Mouse (Mus musculus) gastrocnemius, adult 8-10 months (tissue): Measurements from ENCODE around the gene Calu. TPM values are rescaled to one million over a fixed set of nuclear protein-coding genes. Genes with fewer than 3 reads are reported as not detected.
"Not testable (repeated sequence)": the region's sequence is repeated elsewhere in the genome, so short reads cannot be mapped to it uniquely, and the experiment has no call there.

Experiments used
- DNase-seq, 2 experiments: peaks; one replicate each; pipeline ENCODE4 v3.0.0; 2022; ENCODE audit warnings: low spot score in 2 of 2
- total RNA-seq, 4 experiments: library from RNA; stranded (reverse); gene quantifications; 2 replicates each; pipeline ENCODE4 v1.2.4; 2022

Gene Calu
- total RNA-seq, 4 experiments from 2014 or later: 66.3 to 77.3 (median 75.0) TPM

DNA sequence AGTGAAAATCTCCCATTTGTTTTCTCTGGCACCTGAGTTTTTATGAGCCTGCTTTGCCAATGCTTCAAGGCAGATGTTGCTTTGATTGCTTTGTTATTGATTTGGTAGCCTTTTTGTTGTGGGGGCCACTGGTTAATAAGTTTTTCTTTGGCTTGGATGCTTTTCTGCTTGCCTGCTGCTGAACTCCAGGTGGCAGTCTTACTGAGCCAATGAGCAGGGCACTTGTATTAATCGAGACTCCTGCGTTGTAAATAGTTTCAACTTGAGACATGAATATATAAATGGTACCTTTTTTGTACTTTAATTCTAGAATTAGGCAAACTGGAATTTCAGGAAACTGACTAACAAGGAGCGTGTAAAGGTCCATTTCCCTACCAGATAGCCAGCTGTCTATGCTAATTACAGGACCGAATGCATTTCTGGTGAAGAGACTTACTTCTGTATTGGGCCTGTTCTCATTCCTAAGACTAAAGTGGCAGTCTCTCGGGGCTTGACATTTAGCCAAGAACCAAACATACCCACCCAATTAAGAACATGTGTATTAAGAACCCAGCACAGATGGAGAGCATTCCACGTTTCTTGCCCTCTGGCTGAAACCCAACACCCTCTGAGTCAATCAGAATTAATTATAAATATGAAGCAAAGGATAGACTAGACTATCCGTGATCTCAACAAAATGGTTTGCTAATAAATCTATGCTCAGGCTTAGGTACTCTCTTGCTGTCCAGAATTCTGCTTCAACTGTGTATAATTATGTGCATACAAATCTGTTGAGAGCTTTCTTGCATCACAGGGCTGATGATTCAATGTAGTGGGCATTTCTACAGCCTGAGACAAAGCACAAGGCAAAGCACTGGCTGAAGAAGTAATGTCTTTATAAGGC lies 14.6 kb downstream of the Calu start:
- DNase-seq: no peak

DNA sequence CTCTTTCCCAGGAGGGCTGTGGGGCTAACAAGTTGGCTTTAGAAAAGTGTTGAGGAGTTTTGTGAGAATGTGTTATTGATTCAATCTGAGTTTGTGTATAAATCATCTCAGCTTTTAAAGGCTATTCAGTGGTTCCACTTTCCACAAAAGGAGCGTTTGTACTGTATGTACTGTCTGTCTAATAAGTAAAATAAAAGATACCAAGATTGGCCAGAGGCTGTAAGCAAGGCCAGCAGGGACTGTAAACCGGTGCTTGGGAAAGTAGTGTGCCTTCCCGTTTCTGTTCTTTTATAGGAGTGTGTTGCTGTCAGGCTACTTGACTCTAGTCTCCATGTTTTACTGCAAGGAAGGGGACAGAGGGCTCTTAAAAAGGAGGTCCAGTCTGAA lies 15.3 kb downstream of the Calu start:
- no peak for DNase-seq

DNA sequence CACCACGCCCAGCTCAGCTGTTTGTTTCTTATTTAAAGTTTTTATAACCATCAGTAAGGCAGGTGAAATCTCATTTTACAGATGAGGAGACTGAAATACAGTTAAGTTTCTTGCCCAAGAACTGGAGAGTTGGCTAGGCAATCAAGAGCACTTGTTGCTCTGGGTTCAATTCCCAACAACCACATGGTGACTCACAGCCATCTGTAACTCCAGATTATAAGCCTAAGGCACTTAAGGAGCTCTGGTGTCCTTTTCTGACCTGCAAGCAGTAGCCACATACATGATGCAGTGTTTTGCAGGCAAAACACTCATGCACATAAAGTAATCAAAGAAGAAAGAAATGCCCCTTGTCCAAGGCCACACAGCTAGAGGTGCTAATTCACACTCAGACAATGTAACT lies 17.4 kb downstream of the Calu start:
- DNase-seq: no peak

DNA sequence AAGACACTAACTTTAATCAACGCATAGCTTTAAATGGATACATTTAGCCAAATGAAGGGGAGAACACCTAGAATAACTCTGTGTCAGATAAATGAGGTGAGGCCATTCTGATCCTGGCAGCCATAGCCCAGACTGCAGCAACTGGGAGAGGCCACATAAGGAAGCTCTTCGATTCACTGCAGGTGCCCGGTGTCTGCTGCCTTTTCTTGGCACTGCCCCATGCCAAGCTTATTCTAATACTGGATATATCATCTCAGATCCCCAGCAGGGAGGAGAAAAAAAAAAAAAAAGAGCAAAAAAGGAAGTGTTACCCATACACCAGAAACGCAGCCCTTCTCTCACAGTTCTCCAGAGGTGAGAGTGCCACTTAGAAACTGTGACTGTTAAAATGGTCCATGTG lies 29.5 kb downstream of the Calu start:
- no peak for DNase-seq

DNA sequence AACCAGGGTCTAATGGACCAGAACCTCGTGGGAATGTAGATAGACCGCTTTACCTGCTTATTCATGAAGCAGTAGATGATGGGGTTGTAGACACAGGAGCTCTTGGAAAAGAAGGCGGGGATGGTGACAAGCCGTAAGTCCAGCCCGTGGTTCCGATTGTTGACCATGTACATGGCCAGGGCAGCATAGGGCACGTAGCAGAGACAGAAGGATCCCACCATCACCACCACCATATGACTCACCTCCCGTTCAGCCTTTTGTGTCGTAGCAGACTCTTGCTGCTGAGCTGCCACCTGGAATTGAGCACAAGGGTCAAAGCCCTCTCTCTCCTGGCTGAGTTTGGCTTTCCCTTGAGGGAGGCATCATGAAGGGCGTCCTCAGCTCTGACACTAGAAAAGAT lies 30.8 kb downstream of the Calu start:
- no peak for DNase-seq

DNA sequence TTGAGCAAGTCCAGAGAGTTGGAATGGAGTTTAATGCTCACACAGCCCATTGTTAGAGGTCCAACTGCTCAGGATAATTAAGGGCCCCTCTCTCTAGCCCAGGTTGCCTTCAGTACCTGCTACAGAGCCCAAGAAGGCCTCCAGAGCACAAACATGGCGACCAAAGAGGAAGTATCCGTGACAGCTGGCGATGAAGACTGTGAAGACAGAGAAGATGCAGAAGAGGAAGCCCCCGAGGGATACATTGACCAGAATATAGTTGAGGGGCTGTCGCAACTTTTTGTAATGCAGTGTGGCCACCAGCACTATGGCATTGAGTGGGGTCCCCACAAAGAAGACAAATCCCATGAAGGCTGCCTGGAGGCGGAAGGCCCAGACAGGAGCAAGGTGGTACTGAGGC lies 32.1 kb downstream of the Calu start:
- DNase-seq: no peak

DNA sequence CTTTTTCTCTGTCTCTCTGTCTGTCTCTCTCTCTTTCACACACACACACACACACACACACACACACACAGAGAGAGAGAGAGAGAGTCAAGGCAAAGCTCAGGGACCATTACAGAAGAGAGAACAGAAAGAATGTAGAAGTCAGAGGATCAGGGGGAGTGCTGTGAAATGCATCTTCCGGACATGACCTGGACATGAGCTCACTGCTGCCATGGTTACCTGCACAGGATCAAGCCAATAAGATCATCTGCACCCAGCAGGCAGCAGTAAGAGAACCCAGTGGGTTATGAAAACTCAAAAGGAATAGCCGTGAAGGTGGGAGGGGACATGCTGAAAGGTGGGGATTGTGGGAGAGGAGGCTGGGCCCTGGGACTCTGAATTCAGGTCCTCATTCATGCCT lies 34.6 kb downstream of the Calu start:
- DNase-seq: no peak

DNA sequence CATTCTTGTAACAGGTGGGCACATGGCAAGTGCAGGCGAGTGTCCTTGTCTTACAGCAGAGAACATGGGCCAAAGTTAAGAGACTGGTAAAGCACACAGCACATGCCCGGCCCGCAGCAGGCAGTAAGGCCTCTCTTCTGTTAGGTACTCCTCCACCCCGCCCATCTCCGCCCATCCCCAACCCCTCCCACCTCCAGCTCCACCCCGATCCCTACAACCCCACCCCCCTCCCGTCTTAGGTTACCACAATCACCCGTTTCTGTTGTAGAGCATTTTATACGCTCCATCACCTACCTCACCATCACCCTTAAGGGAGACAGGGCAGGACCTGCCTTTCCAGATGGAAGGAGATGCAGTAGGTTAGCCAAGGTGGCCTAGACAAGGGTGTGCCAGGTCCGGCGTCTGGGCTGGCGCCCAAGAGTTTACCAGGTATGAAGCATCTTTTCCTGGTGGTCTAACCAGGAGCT lies 40.2 kb downstream of the Calu start, which contains the start of gene Opn1sw:
Gene Opn1sw, minus strand, starts transcription at position 417 of the 467 bp plus-strand sequence.
- DNase-seq: no peak

DNA sequence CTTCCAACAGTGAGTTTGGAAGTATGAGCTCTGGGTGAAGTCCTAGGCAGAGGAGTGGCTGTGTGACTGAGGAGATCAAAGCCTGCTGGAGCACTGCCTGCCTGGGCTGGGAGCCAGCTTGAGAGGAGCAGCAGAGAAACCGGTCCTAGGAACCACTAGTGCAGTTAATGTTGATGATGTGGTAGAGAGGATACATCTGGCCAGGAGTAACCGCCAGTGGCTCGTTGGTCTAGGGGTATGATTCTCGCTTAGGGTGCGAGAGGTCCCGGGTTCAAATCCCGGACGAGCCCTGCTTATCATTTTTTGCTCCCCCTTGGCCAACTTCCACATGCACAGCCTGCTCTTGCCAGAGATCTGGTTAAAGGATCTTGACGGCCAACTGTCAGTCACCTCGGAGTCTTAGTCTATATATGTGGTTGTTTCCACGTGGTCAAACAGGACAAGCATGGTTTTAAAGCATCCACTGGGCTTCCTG lies 40.8 kb downstream of the Calu start:
- DNase-seq: peak; percentile 95 to 96

DNA sequence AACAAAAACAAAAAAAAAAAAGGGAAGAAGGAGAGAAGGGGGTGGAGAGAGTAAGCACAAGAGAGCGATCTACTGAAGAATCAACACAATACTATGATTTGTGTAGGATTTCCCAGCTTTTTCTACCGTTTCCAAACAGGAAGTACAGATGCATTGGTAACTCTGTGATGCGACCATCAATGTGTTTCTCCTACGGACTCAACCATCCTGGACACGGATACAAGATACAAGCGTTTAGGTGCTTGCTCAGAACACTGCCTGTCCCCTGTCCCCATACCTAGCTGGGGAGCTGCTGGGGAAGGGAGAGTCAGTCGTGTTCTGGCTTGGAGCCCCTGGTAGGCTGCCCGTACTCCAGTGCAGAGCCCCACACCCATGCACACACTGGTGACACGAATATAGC lies 41.6 kb downstream of the Calu start:
- no peak for DNase-seq

DNA sequence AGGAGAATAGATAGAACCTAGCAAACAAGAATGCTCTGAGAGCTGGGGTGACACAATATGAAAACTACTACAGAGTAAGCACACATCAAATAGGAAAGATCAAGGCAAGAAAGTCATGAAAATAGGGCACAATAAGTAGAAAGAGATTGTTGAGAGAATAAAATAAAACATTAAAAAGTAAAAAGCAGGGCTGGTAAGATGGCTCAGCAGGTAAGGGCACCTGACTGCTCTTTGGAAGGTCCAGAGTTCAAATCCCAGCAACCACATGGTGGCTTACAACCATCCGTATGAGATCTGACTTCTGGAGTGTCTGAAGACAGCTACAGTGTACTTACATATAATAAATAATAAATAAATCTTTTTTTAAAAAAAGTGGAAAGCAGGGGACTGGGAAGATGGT lies 42.6 kb downstream of the Calu start:
- DNase-seq: not testable (repeated sequence)

DNA sequence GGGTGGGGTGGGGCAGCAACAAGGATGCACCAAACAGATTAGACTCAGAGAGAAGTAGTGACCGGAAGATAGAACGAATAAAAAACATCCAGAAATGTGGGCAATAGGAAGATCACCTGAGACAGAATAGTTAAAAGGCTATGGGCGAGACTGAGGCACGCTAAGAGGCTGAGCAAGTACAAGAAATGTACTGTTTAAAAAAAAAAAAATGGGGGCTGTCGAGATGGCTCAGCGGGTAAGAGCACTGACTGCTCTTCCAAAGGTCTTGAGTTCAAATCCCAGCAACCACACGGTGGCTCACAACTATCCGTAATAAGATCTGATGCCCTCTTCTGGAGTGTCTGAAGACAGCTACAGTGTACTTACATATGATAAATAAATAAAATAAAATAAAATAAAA lies 43.4 kb downstream of the Calu start:
- not testable (repeated sequence) for DNase-seq

DNA sequence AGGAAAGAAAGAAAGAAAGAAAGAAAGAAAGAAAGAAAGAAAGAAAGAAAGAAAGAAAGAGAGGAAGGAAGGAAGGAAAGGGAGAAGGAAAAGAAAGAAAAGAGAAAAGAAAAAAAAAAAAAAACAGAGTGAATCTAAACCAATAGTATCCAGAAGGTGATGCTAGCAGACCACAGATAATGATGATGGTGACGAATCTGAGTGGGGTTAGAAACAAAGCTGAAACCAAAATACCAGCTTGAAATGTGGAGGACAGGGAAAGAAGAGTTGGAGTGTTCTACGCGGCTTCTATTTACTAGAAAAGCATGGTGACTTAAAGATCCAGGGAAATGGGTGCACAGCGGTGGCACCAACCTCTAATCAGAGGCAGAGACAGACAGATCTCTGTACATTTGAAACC lies 43.9 kb downstream of the Calu start:
- no peak for DNase-seq

DNA sequence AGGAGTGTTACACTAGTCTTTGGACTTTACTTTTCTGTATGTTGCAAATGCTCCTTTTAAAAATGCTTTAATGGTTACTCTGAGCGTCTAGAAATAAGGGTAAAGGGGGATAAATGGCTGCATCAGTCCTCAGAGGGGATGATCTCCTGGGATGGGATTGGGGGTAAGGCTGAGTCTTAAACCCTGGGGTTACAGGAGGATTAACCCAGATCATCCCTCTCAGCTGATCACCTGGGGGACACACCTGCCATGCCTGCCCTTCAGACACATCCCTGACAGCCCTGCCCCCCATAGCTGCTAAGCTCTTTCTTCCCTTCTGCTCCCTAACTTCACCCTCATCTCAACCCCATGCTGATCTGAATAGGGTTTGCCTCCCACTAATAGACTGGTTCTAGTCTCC lies 46.4 kb downstream of the Calu start:
- DNase-seq: no peak

DNA sequence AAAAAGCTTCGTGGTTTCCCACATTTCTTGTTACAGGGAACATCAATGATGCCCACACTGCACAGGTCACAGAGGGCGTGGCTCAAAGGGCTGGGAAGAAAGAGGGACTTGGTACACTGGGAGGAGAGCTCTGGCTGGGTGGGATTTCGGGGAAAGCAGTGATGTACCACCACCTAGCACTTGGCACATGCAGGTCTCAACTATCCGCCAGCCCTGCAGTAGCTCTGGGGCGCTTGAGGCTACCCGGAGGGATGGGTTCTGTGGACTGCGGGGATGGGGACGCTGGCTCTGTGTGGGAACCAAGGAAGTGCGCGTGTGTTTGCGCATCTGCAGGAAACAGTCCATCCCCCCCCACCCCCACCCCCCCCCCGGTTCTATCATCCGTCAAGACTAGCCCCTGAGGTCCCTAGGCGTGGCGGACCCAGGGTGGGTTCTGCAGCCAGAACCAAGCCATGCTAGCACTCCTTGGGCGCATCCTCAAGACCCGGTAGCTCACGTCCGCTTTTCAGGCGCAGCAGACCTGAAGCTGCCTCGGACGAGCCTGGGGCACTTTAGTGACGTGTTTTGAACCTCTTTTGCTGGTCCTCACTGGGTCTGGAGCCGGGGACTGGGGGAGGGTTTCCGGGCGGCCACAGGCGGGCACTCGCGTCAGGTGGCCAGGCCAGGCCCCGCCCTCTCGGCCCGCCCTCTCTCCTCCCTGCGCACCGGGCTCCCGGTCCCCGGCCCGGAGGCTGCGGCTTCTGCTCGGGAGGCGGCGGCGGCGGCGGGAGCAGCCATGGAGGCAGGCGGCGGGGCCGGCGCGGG lies 48.2 kb downstream of the Calu start, which contains the start of gene Ccdc136:
Gene Ccdc136, plus strand, starts transcription at position 400 of the 804 bp plus-strand sequence.
- peak; percentile 48 to 59 for DNase-seq

DNA sequence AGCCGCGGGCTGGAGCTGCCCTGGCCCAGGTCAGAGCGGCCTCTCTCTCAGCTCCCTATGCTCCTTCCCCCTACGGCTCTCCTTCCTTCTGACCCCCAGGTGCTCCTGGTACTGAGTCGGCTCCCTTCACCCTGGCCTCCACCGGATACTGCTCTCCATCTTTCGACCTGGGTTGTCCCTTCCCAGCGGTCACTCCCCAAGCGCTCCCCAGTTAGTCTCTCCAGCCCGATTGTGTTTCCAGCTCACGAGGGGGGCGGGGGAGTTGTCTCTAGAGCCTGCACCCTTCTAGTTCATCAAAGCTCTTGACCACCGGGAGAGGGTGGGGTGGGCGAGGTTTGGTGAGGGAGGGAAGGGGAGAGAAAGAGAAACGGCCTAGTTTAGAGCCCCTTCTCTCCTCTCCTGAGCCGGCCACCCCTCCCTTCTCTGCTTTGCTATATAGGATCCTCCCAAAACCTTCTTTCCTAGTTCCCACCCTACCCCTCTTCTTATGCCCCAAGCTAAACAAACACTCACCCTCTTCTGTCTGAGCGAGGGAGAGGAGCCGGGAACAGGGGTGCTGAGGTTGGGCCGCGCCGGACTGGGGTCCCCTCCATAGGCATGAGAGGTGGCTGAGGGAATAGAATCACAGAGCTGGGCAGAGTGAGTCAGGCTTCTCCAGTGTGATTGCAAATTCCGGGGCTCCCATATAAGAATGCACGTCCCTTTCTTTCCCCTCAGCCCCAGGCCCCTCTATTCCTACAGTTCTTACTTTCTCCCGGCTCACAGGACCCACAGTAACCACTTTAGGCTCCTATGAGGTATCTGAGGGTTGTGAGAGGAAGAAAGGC lies 49.1 kb downstream of the Calu start:
- no peak for DNase-seq

DNA sequence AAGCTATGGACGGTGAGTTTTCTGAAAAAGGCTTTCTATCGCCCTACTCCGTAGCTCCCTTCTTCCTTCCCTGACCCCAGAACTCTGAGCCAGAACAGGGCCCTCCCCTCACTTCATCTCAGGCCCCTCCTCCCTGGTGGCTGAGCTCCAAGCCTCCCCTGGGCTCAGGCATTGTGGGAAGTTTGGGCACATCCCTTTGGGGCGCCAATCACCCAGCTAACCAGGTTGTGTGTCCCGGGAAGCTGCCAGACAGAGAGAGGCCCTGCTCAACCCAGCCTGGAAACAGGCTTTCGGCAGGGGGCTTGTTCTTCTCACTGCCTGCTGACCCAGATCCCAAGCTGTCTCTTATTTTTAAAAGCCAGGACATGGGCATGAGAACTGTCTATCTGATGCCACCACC lies 49.7 kb downstream of the Calu start:
- no peak for DNase-seq

DNA sequence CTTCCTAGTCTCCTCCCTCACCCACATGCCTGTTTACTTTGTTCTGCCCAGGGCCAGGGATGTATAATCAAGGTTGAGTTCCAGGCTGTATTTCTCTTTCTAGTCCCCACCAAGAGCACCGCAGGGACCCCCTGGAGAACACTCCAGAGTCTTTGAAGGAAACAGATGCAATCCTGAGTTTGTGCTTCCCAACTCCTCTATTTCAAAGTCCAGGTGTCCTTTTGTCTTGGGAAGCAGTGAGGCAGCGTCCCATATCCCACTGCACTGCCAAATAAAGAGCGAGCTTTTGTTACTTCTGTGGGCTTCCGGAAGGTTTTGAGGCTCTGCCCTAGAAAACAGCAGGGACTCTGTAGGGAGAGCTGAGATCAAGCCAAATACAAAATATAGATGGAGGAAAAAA lies 52.0 kb downstream of the Calu start:
- no peak for DNase-seq

DNA sequence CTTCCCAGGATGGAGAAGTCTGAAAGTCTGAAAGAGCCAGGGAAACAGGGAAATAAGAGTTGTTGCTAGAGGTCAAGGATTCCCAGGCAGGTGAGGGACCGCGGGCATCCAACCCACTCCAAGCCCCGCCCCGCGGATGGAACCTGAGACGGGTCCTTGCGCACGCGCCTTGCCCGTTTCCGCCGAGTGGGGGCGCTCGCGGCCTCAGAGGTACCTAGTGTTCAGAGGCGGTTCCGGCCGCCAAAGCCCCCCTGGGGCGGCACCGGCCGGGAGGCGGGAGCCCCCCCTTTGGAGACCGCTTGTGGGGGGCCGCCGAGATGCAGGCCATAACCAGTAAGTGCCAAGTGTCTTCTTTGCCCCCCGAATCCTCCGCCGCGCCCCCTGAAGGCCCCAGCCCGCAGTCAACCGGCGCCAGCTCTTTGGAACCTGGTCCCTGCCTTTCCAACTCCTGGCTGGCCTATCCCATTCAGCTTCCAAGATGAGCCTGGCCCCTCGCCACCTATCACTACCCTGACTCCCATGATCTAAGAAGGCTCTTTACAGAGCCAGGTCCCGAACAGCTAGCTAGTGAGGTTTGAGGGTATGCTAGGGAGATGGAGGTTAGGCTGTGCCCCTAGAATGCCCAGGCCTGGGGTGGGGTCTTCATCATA lies 54.9 kb downstream of the Calu start:
- DNase-seq: peak; percentile 35 to 60

DNA sequence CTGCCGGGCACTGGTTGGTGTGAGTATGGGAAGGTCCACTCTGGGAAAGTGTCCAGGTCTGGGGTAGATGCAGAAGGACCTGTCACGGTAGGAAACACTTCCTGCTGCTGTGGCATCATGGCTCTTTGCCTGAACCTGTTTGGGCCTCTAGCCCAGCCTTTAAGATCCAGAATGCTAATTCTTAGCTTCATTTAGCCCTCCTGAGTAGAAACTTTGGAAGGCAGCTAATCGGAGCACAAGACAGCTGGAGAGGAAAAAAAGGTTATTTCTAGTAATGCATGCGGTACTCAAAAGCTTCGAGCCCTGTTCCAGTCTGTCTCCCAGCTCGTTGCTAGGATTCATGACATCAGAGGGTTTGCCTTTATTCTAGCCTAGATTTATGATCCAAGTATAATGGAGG lies 58.5 kb downstream of the Calu start:
- no peak for DNase-seq

DNA sequence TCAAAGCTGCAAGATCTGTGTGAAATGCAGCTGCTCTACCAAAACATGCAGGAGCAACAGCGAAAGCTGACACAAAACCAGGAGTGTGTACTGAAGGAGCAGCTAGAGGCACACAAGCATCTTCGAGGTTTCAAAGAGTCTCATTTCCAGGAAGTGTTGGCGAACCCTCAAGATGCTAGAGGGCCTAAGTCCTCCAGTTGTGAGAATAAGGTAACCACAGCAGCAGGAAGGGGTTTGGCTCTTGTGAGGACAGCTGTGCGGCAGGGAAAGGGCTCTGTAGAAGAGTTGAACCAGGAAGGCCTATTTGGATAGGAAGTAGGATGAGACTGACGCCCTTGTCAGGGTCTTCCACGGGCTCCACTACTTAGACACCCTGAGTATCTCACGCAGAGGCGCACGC lies 67.6 kb downstream of the Calu start:
- DNase-seq: no peak
